Mouse (Mus musculus) Patski (cell line): ENCODE results near the gene Sult1c2. TPM values are rescaled to one million over a fixed set of nuclear protein-coding genes. Genes with fewer than 3 reads are reported as not detected.
"Not testable (repeated sequence)": the region's sequence is repeated elsewhere in the genome, so short reads cannot be mapped to it uniquely, and the experiment has no call there.

ENCODE experiments used
- ATAC-seq: fragments of 100-300 bp; one replicate; pipeline ENCODE4 v1.8.0; 2021
- CTCF ChIA-PET: fragments of 350-600 bp; sonication (Branson Sonifier 250); formaldehyde crosslinking; loops from one replicate; lab custom pipeline; 2022; ENCODE audit warnings: inconsistent platforms; lab: Charles Lee
- POLR2A ChIA-PET: fragments of 350-600 bp; sonication (Branson Sonifier 250); formaldehyde crosslinking; loops from one replicate; lab custom pipeline; 2022; ENCODE audit warnings: antibody characterized with exemption, inconsistent platforms; lab: Charles Lee
- DNase-seq: peaks from one replicate; pipeline ENCODE4 v3.0.0-alpha.2; 2011; ENCODE audit warnings: low read depth, low spot score
- H3K27me3 ChIP-seq: fragments of 371-371 bp; one replicate; pipeline ENCODE4 v1.5.1; 2021
- CTCF ChIP-seq: fragments of 100-300 bp; IDR thresholded peaks from one replicate; pipeline ENCODE4 v1.5.1; 2021
- in situ Hi-C: fragments of 300-500 bp; cut with MboI; formaldehyde crosslinking; loops from 3 replicates; pipeline ENCODE4 v1.11.1; 2018; ENCODE audit warnings: low pct_unique_long_range_greater_than_20kb, mixed read lengths
- polyA plus RNA-seq: library from polyadenylated mRNA; unstranded; gene quantifications from one replicate; pipeline ENCODE4 v1.2.3, GENCODE M21; 2021

The Sult1c2 gene
- 15.0 TPM for polyA plus RNA-seq

DNA sequence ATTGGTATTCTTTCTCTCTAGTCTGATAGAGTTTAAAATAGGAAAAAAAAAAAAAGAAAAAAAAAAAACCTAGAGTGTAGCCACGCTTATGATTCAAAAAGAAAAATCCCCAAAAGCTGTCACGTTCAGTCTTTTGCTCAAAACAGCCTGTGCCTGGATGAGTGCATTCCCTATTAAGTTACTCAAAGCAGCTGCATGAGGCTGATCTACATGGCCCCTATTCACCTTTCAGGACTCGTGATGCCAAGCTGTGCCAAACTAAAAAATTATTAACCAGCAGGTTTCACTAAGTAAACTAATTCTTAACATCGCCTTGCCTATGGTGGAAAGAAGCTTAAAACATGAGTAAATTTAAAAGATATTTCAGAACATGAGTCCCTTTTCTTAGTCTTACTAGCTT, at the start of gene Sult1c2:
Gene Sult1c2 (minus strand): TSS at position 134 of the 400 bp plus-strand sequence.
- POLR2A ChIA-PET = no interaction called here
- H3K27me3 ChIP-seq = no peaks in the 10 kb centered on the region
- CTCF ChIA-PET = interaction anchor here (0.7 to 1.8 kb wide), 5 partner anchors 11 to 34 kb away, joined by 3 to 7 read pairs (median 6); no protein-coding TSS in a partner anchor
- ATAC-seq (peak; percentile 88), DNase-seq (peak; percentile 60)
- TF ChIP-seq CTCF = no peak
- in situ Hi-C loops = loop anchor here (25.0 kb wide), 1 partner anchor 491 kb away; no protein-coding TSS in a partner anchor

DNA sequence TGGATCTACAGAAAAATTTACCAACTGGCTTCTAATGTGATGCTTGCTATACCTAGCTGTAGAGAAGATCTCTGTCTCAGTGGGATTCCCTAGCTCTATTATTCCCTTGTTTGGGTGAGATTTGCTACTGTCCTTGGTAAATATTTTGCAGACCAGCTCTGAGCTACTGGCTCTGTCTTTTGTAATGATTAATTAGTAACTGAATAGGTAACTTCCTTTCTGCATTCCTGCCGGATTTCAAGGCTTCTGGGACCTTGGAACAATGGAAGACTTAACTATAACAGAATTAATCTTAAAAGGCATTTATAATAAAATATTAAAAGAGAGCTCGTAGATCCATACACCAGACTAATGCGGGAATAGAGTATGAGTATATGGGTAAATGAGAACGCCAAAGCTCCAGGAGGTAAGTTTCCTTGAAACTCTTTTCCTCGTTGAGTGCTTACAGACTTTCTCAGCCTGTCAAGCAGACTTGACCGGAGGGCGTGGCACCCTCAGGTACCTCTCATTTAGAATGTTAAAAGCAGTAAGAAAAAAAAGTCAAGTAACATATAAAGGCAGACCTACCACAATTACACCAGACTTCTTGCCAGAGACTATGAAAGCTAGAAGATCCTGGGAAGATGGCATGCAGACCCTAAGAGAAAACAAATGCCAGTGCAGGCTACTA, 33.0 kb upstream of the Sult1c2 start:
- in situ Hi-C loops, CTCF ChIA-PET, POLR2A ChIA-PET, H3K27me3 ChIP-seq, DNase-seq, ATAC-seq: not testable (repeated sequence)

DNA sequence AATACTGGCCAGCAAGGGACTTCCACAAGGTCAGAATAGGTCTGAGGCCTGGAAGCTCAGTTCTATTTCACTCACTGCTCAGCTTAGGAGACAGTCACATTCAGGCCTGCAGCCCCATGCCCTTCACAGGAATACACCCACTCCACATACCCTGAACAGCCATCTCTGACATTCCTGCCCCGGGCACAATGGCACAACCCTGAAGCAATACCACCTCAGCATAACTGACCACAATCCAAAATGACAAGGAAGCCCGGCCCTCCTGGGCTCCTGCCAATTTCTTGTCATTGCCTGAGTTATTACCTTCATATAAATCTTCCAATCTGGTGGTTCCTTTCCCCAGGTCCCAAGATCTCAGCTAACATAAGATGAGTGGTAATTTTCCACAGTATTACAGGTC, 28.3 kb upstream of the Sult1c2 start:
- ATAC-seq = peak; percentile 80

DNA sequence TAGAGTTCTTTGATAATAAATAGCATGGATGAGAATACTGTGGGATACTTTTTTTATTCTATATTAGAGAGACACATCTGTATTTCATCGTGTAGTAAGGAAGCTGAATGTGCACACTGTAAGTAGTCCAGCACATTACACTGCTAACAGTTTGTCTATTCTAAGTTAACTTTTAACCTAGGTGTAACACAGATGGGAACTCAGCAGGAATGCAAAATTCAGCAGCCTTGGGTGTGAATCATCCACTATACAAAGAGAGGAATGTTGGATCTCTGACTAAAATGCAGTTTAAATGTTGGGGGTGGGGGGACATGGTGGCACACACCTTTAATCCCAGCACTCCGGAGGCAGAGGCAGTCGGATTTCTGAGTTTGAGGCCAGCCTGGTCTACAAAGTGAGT, 26.1 kb upstream of the Sult1c2 start:
- TF ChIP-seq CTCF = no peak
- in situ Hi-C loops = no loop called here
- DNase-seq (peak; percentile 31), ATAC-seq (peak; percentile 90)
- H3K27me3 ChIP-seq = no peaks in the 10 kb centered on the region
- POLR2A ChIA-PET = no interaction called here
- CTCF ChIA-PET = no interaction called here

More for the DNA sequence above, 28.3 kb upstream of the Sult1c2 start:
- POLR2A ChIA-PET = no interaction called here
- H3K27me3 ChIP-seq = no peaks in the 10 kb centered on the region
- TF ChIP-seq CTCF = no peak
- CTCF ChIA-PET = interaction anchor here (1.6 kb wide), 1 partner anchor 32 kb away, joined by 5 read pairs; no protein-coding TSS in a partner anchor
- in situ Hi-C loops = no loop called here
- peak; percentile 28 for DNase-seq

DNA sequence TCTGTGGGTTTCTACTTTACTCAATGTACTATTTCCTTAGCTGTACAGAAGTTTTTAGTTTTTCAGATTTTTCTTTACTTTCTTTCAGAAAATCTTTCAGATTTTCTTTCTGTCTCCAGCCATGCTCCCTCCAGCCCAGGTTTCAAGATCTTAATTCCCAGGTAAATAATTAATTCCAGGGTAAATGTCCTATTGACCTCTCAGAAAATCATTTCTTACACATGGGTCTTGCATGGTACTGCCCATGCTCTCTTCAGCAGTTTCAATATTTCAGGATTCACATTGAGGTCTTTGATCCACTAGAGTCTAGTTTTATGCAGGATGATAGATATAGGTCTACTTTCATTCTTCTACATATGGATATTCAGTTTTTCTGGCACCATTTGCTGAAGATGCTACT, 23.8 kb upstream of the Sult1c2 start:
- ChIA-PET CTCF (no interaction called here), POLR2A (no interaction called here)

DNA sequence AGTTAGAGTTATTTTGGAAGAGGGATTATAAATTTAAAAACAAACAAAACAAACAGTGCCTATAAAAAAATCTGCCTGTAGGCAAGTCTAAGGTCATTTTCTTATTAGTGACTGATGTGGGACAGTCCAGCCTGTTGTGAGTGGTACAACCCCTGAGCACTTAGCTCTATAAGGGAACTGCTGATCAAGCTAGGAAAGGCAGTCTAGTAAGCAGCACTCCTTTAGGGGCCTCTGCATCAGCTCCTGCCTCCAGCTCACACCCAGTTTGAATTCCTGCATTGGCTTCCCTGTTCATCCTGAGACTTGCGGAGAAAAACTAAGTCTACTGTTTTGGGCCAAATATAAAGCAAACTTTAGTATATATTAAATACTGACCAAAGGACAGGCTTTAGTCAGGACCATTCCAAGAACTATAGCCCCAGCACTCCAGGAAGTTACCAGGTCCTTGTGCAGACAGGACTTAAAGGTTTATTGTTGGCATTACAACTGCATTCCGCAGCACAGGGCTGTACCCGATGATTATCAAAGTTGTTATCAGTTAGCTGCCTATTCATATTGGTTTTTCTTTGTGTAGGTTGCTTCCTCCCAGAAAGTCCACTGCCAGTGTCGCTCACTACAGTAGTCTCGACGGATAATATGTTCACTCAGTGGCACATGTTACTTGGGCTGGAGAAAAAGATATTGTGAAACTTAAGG, 19.3 kb upstream of the Sult1c2 start:
- H3K27me3 ChIP-seq = no peaks in the 10 kb centered on the region
- CTCF ChIA-PET = interaction anchor here (1.5 kb wide), 1 partner anchor 32 kb away, joined by 3 read pairs; no protein-coding TSS in a partner anchor
- TF ChIP-seq CTCF = no peak
- DNase-seq = no peak
- no peak for ATAC-seq
- POLR2A ChIA-PET = no interaction called here
- in situ Hi-C loops = no loop called here

More for the DNA sequence above, 23.8 kb upstream of the Sult1c2 start:
- TF ChIP-seq CTCF = no peak
- no peaks in the 10 kb centered on the region for H3K27me3 ChIP-seq
- in situ Hi-C loops = no loop called here
- ATAC-seq (no peak), DNase-seq (no peak)

DNA sequence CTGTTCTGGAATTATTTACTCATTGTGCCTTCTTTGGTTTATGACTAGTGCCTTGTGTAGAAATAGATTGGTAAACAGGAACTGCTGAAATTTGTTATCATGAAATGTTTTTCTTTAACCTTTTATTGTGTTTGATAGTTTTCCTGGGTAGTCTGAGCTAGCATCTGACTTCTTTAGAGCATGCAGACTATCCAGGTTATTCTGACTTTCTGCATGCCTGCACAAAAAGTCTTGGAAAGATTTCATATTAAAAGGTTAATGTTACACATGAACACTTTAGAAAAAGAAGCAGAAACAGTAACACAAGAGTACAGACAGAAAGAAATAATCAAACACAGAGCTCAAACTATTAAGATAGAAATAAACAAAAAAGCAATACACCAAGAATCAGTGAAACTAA, 14.4 kb upstream of the Sult1c2 start:
- ATAC-seq = no peak
- no peaks in the 10 kb centered on the region for H3K27me3 ChIP-seq
- in situ Hi-C loops = no loop called here
- DNase-seq = no peak
- ChIA-PET POLR2A (no interaction called here), CTCF (no interaction called here)
- TF ChIP-seq CTCF = no peak

DNA sequence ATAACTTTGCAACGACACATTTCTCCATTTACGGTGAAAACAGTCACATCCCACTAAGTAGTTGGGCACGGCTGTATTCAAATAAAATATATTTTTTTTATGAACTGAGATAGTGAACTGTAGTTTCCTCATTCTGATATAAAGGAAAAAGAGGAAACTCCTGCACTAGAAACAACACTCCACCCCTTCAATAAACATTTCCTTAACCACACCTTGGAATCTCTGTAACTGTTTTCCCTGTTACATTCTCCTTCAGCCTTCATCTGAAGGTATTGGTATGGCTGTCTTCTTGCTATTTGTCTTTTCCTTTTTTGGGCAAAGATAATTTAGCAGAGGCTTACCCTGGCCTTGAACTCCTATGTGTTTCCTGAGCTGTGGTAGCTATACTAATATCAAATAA, 8.9 kb upstream of the Sult1c2 start:
- TF ChIP-seq CTCF = no peak
- POLR2A ChIA-PET = no interaction called here
- in situ Hi-C loops = no loop called here

DNA sequence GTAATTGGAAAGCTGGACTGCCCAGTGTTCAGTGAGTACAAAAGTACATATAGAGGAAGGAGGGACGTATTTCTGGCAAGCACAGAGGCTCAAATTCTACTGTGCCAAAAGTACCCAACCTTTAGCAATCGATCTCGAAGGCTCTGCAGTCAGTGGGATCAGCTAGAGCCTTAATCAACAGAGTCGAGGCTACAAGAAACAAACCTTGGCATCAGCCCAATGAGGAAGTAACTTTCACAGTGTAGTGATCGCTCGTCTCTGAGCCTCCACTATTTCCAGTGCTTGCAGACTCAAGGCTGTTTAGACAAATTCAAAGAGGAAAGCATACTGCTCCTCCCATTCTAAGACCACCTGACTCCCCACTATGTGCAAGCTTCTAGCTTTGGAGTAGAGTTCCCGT, 343 bp downstream of the Sult1c2 start:
- CTCF ChIA-PET = interaction anchor here (0.7 to 1.8 kb wide), 6 partner anchors 10 to 34 kb away, joined by 3 to 7 read pairs (median 5); no protein-coding TSS in a partner anchor
- DNase-seq = no peak
- no peak for TF ChIP-seq CTCF
- POLR2A ChIA-PET = no interaction called here
- no peaks in the 10 kb centered on the region for H3K27me3 ChIP-seq
- in situ Hi-C loops = loop anchor here (25.0 kb wide), 1 partner anchor 492 kb away; no protein-coding TSS in a partner anchor
- ATAC-seq = peak; percentile 73

More for the DNA sequence above, 8.9 kb upstream of the Sult1c2 start:
- CTCF ChIA-PET = no interaction called here
- DNase-seq (no peak), ATAC-seq (no peak)
- no peaks in the 10 kb centered on the region for H3K27me3 ChIP-seq

DNA sequence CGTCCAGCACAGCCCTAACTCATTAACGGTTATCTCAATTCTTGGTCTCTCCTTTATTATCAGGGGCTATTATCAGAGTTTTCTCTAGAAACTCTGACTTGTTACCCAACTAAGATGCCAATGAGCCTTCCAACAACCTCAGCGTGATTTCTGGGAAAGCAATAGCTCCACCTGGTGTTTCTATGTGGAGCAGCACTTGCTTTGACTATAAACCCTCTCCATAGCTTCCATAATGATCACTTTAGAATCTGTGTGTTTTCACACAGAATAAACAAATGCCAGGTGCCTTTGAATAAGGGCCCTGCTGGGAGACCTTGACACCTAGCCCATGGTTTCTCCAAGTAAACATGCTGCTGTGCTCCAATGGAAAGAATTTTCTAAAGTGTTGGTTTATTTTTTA, 12.8 kb downstream of the Sult1c2 start:
- peak; percentile 76 for ATAC-seq
- peak; percentile 67 for TF ChIP-seq CTCF
- H3K27me3 ChIP-seq = no peaks in the 10 kb centered on the region
- DNase-seq = no peak
- ChIA-PET POLR2A (no interaction called here), CTCF (interaction anchor here (0.7 to 2.3 kb wide), 9 partner anchors 9 to 303 kb away, joined by 3 to 7 read pairs (median 4); partner anchors contain the start of gene Sult1c2)
- in situ Hi-C loops = loop anchor here (10.0 to 25.0 kb wide), 3 partner anchors 139 to 504 kb away; no protein-coding TSS in a partner anchor

DNA sequence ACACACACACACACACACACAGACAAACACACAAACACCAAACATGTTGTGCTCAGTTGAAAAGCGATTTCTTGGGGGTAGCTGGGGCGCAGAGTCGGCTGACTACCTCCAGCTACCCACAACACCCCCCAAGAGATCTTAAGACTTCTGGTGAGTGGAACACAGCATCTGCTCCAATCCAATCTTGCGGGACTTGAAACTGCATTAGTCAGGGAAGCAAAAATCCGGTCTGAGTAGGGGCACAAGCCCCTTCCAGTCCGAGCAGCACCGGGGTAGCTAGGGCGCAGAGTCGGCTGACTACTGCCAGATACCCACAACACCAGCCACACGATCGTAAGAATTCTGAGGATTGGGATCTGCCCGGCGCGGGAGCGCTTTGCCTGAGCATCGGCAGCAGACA, 42.2 kb downstream of the Sult1c2 start:
- CTCF ChIA-PET, POLR2A ChIA-PET, ATAC-seq, DNase-seq, in situ Hi-C loops, H3K27me3 ChIP-seq: not testable (repeated sequence)
